Mouse (Mus musculus) embryonic facial prominence, embryonic 13.5 days (tissue): ENCODE measurements at regions not wholly inside any gene's neighbourhood (a gene's known extent, or its start where the extent isn't known, plus 50 kb on each side); places are given as distances from the start of the nearest gene placed in this dataset.
A peak's percentile ranks its signal among the peaks of the same experiment; 100 is the strongest.

ENCODE experiments used
- ATAC-seq: fragments of 200-750 bp; cut with Nextera tagmentation; 2 replicates; pipeline ENCODE4 v1.8.0; 2017; ENCODE audit warnings: low read depth; ENCODE audit not compliant: insufficient number of reproducible peaks, insufficient read depth, low FRiP score, low TSS enrichment
- H3K27ac ChIP-seq: fragments of 300-500 bp; sonication (generic); 2 replicates; pipeline ENCODE4 v1.5.1; 2015; ENCODE audit warnings: moderate library complexity, mild to moderate bottlenecking, inconsistent platforms
- H3K27me3 ChIP-seq: fragments of 300-500 bp; sonication (generic); 2 replicates; pipeline ENCODE4 v1.6.1; 2015; ENCODE audit warnings: mild to moderate bottlenecking, inconsistent platforms
- H3K36me3 ChIP-seq: fragments of 300-500 bp; sonication (generic); 2 replicates; pipeline ENCODE4 v1.6.1; 2015; ENCODE audit warnings: mild to moderate bottlenecking, inconsistent platforms
- H3K4me1 ChIP-seq: fragments of 300-500 bp; sonication (generic); 2 replicates; pipeline ENCODE4 v1.6.1; 2015; ENCODE audit warnings: inconsistent platforms
- H3K4me2 ChIP-seq: fragments of 300-500 bp; sonication (generic); 2 replicates; pipeline ENCODE4 v1.6.1; 2015; ENCODE audit warnings: moderate library complexity, mild to moderate bottlenecking, inconsistent platforms
- H3K4me3 ChIP-seq: fragments of 300-500 bp; sonication (generic); 2 replicates; pipeline ENCODE4 v1.5.1; 2015; ENCODE audit warnings: mild to moderate bottlenecking, inconsistent platforms
- H3K9ac ChIP-seq: fragments of 300-500 bp; sonication (generic); 2 replicates; pipeline ENCODE4 v1.6.1; 2015; ENCODE audit warnings: mild to moderate bottlenecking, inconsistent platforms
- H3K9me3 ChIP-seq: fragments of 300-500 bp; sonication (generic); 2 replicates; pipeline ENCODE4 v1.6.1; 2016; ENCODE audit warnings: inconsistent platforms
- WGBS: fragments of 180-500 bp; shearing (Covaris S2); methylation state at CpG from one replicate; pipeline ENCODE4 v1.1.7; 2015; ENCODE audit warnings: mixed read lengths; 5-methylcytosine and 5-hydroxymethylcytosine counted together

DNA sequence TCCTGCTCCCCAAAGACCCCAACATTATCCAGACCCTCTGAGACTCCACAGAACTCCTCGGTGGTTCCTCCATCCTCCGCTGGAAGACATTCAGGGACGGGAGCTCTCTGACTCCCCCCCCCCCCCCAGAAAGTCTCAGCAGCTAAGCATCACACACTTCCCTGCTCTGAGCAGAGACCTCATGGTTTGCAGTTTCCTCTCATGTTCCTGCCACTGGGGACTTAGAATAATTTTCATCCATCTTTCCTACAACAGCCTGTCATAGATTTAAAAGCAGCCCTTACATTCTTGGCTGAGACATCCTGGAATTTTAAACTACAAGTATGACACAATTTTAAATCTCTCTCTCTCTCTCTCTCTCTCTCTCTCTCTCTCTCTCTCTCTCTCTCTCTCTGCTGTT is 69.2 kb downstream of the Gpr65 start:
- Histone ChIP-seq H3K4me2 (no peak overlapping the region), H3K36me3 (no peaks in the 10 kb centered on the region), H3K4me1 (no peaks in the 10 kb centered on the region), H3K27me3 (no peaks in the 10 kb centered on the region), H3K9ac (no peak overlapping the region), H3K4me3 (no peak overlapping the region), H3K27ac (no peak overlapping the region), H3K9me3 (no peaks in the 10 kb centered on the region)
- 42% methylated on average over 3 of the region's 3 CpGs for WGBS
- no peak for ATAC-seq

DNA sequence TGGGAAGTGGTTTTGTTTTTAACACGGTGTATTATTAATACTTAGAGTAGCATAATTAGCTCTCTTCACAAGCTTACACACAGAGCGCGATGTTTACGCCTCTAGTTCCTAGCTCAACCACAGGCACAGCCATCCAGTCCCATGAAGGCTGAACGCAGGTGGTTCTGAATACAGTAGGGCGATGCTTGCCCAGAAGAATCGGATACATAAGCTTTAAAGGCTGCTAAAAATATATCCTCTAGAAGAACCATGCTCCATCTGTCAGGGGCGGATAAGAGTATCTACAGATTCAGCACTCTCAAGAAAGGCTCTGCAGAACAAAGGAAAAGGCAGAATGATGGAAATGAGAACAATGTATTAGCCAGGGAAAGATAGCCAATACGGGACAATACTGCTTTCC is 71.1 kb downstream of the Gpr65 start:
- Histone ChIP-seq H3K4me3 (no peak overlapping the region), H3K4me2 (no peak overlapping the region), H3K27me3 (no peaks in the 10 kb centered on the region), H3K27ac (no peak overlapping the region), H3K36me3 (no peaks in the 10 kb centered on the region), H3K4me1 (no peaks in the 10 kb centered on the region), H3K9me3 (no peaks in the 10 kb centered on the region), H3K9ac (no peak overlapping the region)
- 87% methylated on average over 9 of the region's 9 CpGs for WGBS
- ATAC-seq: no peak

DNA sequence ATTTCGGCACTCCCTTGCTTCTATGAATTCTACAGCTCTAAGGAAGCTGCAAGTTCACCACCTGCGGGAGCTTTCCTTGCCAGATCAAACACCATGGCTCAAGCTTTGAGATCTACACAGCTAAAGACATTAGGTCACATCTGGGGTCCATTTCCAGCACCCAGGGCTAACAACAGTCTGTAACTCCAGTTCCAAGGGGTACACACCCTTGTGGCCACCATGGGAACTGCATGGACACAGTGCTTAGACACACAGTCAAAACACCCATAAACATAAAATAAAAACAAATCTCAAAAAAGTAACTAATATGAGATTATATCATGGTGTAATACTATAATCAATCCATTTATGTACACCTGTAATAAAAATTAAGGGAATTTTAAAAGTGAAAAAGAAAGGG is 73.7 kb downstream of the Gpr65 start:
- H3K4me3 ChIP-seq: no peak overlapping the region
- no peak for ATAC-seq

DNA sequence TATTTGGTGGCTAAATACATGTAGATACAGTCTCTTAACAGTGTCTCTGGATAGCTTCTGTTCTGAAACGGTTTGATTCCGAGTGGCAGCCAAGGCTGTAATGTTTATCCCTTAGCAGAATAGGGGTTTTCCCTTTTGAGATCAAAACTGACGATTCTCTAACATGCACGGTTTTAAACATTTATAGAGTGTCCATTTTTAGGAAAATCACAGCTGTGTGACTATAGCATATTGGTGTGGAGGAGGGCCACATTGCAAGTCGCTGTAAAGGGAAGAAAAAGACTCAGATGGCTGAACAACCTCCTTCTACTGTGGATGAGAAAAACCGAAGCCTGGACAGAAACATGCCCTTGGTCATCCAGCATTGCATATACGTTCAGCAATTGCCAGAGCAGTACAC is 75.2 kb downstream of the Gpr65 start:
- H3K9me3 ChIP-seq: no peaks in the 10 kb centered on the region
- ATAC-seq: no peak
- no peaks in the 10 kb centered on the region for H3K27me3 ChIP-seq
- no peak overlapping the region for H3K9ac ChIP-seq
- no peak overlapping the region for H3K4me3 ChIP-seq
- H3K4me1 ChIP-seq: no peaks in the 10 kb centered on the region
- H3K4me2 ChIP-seq: no peak overlapping the region
- 78% methylated on average over 7 of the region's 7 CpGs for WGBS
- no peaks in the 10 kb centered on the region for H3K36me3 ChIP-seq
- H3K27ac ChIP-seq: no peak overlapping the region

More for the DNA sequence above, 73.7 kb downstream of the Gpr65 start:
- WGBS: 78% methylated on average over 2 of the region's 2 CpGs
- Histone ChIP-seq H3K9me3 (no peaks in the 10 kb centered on the region), H3K4me1 (no peaks in the 10 kb centered on the region), H3K9ac (no peak overlapping the region), H3K36me3 (no peaks in the 10 kb centered on the region), H3K27me3 (no peaks in the 10 kb centered on the region), H3K27ac (no peak overlapping the region), H3K4me2 (no peak overlapping the region)

DNA sequence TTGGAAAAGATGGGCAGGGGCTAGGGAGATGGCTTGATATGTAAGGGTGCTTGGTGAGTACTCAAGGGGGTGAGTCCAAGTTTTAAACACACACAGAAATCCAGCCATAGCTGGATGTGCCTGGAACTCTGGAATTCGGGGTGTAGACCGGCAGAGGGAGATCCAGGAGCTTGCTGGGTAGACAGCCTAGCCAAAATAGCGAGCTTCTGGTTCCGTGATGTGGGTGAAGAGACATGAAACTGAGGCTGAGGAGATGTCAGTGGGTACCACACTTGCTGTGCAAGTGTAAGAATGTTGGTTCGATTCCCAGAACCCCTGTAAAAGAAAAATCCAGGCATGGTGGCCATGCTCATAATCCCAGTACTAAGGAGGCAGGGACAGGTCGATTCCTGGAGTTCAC is 78.6 kb downstream of the Gpr65 start:
- no peak for ATAC-seq
- H3K9me3 ChIP-seq: no peaks in the 10 kb centered on the region
- H3K27ac ChIP-seq: no peak overlapping the region
- H3K27me3 ChIP-seq: no peaks in the 10 kb centered on the region
- no peak overlapping the region for H3K4me2 ChIP-seq
- 84% methylated on average over 6 of the region's 6 CpGs for WGBS
- no peaks in the 10 kb centered on the region for H3K4me1 ChIP-seq
- no peak overlapping the region for H3K9ac ChIP-seq
- no peak overlapping the region for H3K4me3 ChIP-seq
- H3K36me3 ChIP-seq: no peaks in the 10 kb centered on the region

DNA sequence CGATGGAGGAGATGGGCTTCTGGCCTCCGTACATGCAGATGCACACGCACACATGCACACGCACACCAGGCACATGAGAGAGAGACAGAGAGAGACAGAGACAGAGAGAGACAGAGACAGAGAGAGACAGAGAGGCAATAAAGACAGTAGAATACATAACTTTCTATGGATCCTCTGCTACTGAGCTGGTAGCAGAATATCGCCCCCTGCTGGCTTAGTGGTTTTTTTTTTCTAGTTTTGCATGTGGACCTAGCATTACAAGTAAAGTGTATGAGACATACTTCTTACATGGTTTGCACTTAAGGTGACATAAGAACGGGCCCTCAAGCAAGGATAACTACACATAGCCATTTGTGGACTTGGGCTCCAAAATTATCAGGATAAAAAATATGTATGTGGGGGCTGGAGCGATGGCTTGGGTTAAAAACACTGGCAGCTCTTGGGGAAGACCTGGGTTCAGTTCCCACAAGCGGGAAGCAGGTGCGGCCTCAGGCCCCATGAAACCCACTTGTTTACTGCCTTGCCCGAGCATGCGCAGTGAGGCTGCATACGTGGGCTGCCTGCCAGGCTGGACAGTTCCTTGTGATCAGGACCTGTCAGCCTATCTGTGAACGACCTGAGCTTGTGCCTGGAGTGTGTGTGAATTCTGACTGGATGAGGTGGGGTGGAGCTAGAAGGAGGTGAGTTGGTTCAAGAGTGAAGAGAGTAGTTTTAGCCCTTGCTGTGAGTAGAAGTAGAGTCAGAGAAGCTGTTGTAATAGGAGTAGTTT is 79.3 kb downstream of the Gpr65 start:
- 76% methylated on average over 13 of the region's 13 CpGs for WGBS
- no peak for ATAC-seq
- no peak overlapping the region for H3K27ac ChIP-seq
- H3K4me1 ChIP-seq: no peaks in the 10 kb centered on the region
- no peaks in the 10 kb centered on the region for H3K36me3 ChIP-seq
- H3K4me2 ChIP-seq: no peak overlapping the region
- H3K27me3 ChIP-seq: no peaks in the 10 kb centered on the region
- no peak overlapping the region for H3K4me3 ChIP-seq
- H3K9me3 ChIP-seq: no peaks in the 10 kb centered on the region
- H3K9ac ChIP-seq: no peak overlapping the region

DNA sequence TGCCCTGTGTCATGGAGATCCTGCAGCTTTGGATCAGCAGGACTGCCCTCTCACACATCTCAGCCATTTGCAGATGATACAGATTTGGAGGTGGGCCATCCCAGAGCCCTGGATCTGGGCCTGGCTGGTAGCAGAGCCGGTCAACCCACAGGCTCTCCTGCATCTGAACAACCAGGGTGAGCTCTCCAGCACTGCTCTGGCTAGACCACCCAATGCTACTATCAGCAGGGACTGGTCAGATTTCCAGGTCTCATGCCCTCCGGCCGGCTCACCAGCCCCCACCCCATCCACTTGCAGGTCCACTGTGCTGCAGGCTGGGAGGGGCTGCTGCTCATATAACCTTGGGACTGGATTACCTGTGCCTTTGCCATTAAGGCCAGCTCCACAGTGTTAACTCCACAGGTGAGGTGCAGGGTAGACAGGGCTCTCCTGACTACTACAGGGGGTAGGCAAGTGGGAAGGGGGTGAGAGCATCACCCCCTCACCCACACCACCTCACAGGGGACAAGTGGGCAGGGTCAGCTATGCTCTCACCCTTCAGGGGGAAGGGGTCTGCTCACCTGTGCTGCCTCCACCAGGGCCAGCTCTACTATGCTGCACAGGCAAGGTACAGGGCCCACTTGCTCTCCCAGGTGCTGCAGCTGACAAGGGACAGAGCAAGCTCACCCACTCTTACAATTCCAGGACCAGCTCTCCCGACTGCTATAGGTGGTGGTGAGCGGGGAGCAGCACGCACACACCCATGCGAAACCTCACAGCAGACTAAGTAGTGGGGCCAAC is 81.6 kb downstream of the Gpr65 start:
- H3K4me3 ChIP-seq: no peak overlapping the region
- no peak overlapping the region for H3K27ac ChIP-seq
- no peak overlapping the region for H3K9ac ChIP-seq
- H3K36me3 ChIP-seq: no peaks in the 10 kb centered on the region
- 89% methylated on average over 7 of the region's 7 CpGs for WGBS
- H3K27me3 ChIP-seq: no peaks in the 10 kb centered on the region
- H3K9me3 ChIP-seq: no peaks in the 10 kb centered on the region
- H3K4me2 ChIP-seq: no peak overlapping the region
- H3K4me1 ChIP-seq: no peaks in the 10 kb centered on the region
- peak; percentile 20; the same call in 1 of the 2 replicates for ATAC-seq

DNA sequence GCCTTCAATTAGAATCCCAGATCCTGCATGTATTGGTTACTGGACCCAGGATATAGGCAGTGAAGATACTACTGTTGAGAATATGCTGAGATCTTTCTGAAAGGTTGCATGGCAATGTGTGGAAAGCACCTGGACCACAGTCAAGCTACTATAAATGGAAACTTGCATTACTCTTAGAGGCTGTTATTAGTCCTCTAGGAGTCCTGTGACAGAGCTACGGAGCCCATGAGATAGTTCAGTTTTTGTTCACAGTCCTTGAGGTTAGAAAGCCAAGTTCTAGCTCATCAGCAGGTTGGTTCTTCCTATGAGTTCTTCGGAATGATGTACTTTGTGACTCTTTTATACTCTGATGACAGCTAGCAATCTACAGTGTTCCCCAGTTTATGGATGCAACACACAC is 84.0 kb downstream of the Gpr65 start:
- Histone ChIP-seq H3K4me2 (no peak overlapping the region), H3K9me3 (no peaks in the 10 kb centered on the region), H3K4me3 (no peak overlapping the region), H3K27ac (no peak overlapping the region), H3K9ac (no peak overlapping the region), H3K36me3 (no peaks in the 10 kb centered on the region), H3K27me3 (no peaks in the 10 kb centered on the region), H3K4me1 (no peaks in the 10 kb centered on the region)
- no peak for ATAC-seq
- WGBS: 90% methylated on average over 2 of the region's 2 CpGs

DNA sequence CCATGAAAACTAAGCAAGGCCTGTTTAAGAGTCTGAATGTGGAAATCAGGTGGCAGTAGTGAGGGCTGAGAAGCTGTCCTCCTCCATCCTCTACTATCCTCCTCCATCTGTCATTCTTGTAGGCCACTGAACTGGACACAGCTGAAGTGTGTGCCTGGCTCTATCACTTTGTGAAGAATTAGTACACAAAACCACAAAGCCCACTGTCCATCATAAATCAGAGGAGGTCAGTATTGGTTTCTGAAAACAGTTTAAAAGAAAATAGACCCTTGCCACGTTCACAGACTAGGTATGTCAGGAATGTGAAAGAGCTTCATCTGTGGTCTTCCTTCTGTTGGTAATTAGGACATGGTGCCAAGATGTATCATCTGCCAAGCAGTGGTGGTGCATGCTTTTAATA is 86.1 kb downstream of the Gpr65 start:
- Histone ChIP-seq H3K4me2 (no peak overlapping the region), H3K36me3 (no peaks in the 10 kb centered on the region), H3K9ac (no peak overlapping the region), H3K4me1 (no peaks in the 10 kb centered on the region), H3K4me3 (no peak overlapping the region), H3K27ac (no peak overlapping the region), H3K27me3 (no peaks in the 10 kb centered on the region), H3K9me3 (no peaks in the 10 kb centered on the region)
- ATAC-seq: no peak
- WGBS: 66% methylated on average over 1 of the region's 1 CpGs

DNA sequence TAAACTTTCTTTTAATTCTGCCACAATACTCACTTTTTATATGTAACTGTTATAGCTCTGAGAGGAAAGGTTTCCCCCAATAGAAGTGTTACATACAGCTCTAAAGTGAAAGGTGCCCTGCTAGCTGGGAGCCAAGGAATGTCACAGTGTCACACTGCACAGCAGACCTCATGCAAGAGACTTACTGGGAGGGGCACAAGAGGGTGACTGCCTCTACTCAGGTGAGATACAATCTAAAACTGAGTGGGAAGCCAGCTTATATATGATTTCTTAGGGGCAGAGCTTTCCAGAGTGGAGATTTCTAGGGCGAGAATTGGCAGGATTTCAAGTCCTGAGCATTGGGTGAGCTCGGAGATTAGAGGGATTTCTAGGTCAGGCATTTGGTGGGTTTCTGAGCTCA is 99.1 kb downstream of the Gpr65 start:
- H3K4me2 ChIP-seq: no peak overlapping the region
- no peak overlapping the region for H3K4me3 ChIP-seq
- no peak overlapping the region for H3K9ac ChIP-seq
- no peak for ATAC-seq
- H3K9me3 ChIP-seq: no peaks in the 10 kb centered on the region
- no peaks in the 10 kb centered on the region for H3K27me3 ChIP-seq
- 61% methylated on average over 2 of the region's 2 CpGs for WGBS
- H3K4me1 ChIP-seq: no peaks in the 10 kb centered on the region
- H3K36me3 ChIP-seq: no peaks in the 10 kb centered on the region
- H3K27ac ChIP-seq: no peak overlapping the region

DNA sequence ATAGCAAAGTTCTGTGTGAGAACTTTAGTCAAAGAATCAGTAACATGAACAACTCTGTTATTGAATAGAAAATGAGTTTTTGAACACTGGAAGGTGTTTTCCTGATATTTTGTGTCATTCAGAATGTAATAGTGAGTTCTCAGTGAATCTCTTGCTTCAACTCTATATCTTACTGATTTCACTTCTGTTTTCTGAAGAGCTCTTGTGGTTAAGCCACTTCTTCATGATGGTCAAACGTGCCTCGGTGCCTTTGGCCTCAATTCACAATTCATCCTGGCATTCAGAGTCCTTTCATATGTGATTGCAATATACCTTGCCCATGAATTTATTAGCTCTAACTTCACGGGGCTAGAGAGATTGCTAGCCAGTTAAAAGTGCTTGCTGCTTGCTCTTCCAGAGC is 102.3 kb downstream of the Gpr65 start:
- Histone ChIP-seq H3K4me2 (no peak overlapping the region), H3K27me3 (no peaks in the 10 kb centered on the region), H3K9me3 (no peaks in the 10 kb centered on the region), H3K36me3 (no peaks in the 10 kb centered on the region), H3K4me3 (no peak overlapping the region), H3K4me1 (no peaks in the 10 kb centered on the region), H3K9ac (no peak overlapping the region), H3K27ac (no peak overlapping the region)
- ATAC-seq: no peak
- 79% methylated on average over 3 of the region's 3 CpGs for WGBS

DNA sequence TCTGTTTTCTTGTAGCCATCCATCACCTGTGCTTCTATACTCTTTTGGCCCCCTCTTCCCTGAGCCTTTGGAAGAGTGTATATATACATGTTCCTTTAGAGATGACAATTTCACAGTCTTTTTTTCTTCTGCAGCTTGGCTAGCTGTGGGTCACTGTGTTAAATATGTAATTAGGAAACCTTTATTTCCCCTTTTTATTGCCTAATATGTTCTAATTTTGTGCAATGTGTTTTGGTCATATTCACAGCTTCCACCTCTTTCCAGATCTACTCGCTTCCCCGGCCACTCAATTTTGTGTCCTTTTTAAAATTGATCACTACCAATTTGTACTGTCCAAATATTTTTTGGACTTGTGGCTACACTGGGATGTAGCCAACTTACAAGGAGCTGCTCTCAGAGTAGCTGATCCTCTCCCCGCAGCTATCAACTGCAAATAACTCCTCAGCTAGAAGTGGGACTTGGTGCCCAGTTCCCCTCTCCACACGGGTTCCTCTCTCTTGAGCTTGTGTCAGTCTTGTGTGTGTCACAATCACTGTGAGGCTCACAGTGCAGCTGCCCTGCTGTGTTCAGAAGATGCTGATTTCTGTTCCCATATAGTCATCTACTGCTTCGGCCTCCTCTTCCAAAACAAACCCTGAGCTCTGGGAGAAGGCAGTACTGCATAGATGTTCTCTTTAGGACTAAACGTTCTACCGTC is 106.9 kb downstream of the Gpr65 start:
- no peaks in the 10 kb centered on the region for H3K27me3 ChIP-seq
- no peaks in the 10 kb centered on the region for H3K4me1 ChIP-seq
- no peak overlapping the region for H3K4me2 ChIP-seq
- no peak overlapping the region for H3K27ac ChIP-seq
- no peak overlapping the region for H3K9ac ChIP-seq
- no peak overlapping the region for H3K4me3 ChIP-seq
- no peak for ATAC-seq
- H3K9me3 ChIP-seq: no peaks in the 10 kb centered on the region
- WGBS: 87% methylated on average over 7 of the region's 7 CpGs
- H3K36me3 ChIP-seq: no peaks in the 10 kb centered on the region
